Mouse (Mus musculus) gastrocnemius, postnatal 36 days (tissue): ENCODE data around the gene Slc38a7. TPM values are rescaled to one million over a fixed set of nuclear protein-coding genes. Genes with fewer than 3 reads are reported as not detected.
A peak's percentile ranks its signal among the peaks of the same experiment; 100 is the strongest.
"Not testable (repeated sequence)": the region's sequence is repeated elsewhere in the genome, so short reads cannot be mapped to it uniquely, and the experiment has no call there.

Experiments
- DNase-seq, 2 experiments: peaks; one replicate each; pipeline ENCODE4 v3.0.0; 2022
- intact Hi-C: fragments of 180-260 bp; cut with DNase I; formaldehyde crosslinking; loops from one replicate; pipeline ENCODE4 v1.15.1; 2025
- total RNA-seq, 2 experiments: library from RNA; stranded (reverse); gene quantifications; 2 replicates each; pipeline ENCODE4 v1.2.3; 2021

The Slc38a7 gene
- total RNA-seq, 2 experiments from 2014 or later = 5.6 to 6.3 TPM

GRCm38 (mm10) chr8:95816044-95816708 lies 37.2 kb downstream of the Slc38a7 start:
- DNase-seq = no peak
- intact Hi-C loops = no loop called here

- intact Hi-C loops = no loop called here
Observed at GRCm38 (mm10) chr8:95810184-95810591, 43.2 kb downstream of the Slc38a7 start.

GRCm38 (mm10) chr8:95809116-95809515 lies 44.2 kb downstream of the Slc38a7 start:
- DNase-seq = no peak
- intact Hi-C loops = no loop called here

More at GRCm38 (mm10) chr8:95810184-95810591, 43.2 kb downstream of the Slc38a7 start:
- DNase-seq = no peak

GRCm38 (mm10) chr8:95808631-95809030 lies 44.7 kb downstream of the Slc38a7 start:
- no peak for DNase-seq
- intact Hi-C loops = no loop called here

- DNase-seq = peak; percentile 85 to 87
- intact Hi-C loops = no loop called here
Observed at GRCm38 (mm10) chr8:95807861-95808260, 45.5 kb downstream of the Slc38a7 start.

- DNase-seq = peak; percentile 92 to 93
- intact Hi-C loops = no loop called here
Observed at GRCm38 (mm10) chr8:95807331-95807843, 46.0 kb downstream of the Slc38a7 start, which contains the start of gene Cnot1. Cnot1 (minus strand) TSS chr8:95807464.

GRCm38 (mm10) chr8:95806461-95807191 lies 46.7 kb downstream of the Slc38a7 start:
- intact Hi-C loops = no loop called here
- no peak for DNase-seq

- intact Hi-C loops = no loop called here
- DNase-seq = no peak
Observed at GRCm38 (mm10) chr8:95805482-95805881, 47.9 kb downstream of the Slc38a7 start.

- intact Hi-C loops = no loop called here
- no peak for DNase-seq
Observed at GRCm38 (mm10) chr8:95802231-95802630, 51.1 kb downstream of the Slc38a7 start.

- intact Hi-C loops = no loop called here
- DNase-seq = no peak
Observed at GRCm38 (mm10) chr8:95801476-95802064, 51.8 kb downstream of the Slc38a7 start.

- intact Hi-C loops = no loop called here
- no peak for DNase-seq
Observed at GRCm38 (mm10) chr8:95800353-95800752, 53.0 kb downstream of the Slc38a7 start.

- intact Hi-C loops = no loop called here
- DNase-seq = no peak
Observed at GRCm38 (mm10) chr8:95799891-95800290, 53.4 kb downstream of the Slc38a7 start.

- intact Hi-C loops = no loop called here
Observed at GRCm38 (mm10) chr8:95799117-95799516, 54.2 kb downstream of the Slc38a7 start.

GRCm38 (mm10) chr8:95795333-95796061 lies 57.8 kb downstream of the Slc38a7 start:
- DNase-seq, intact Hi-C loops: not testable (repeated sequence)

More at GRCm38 (mm10) chr8:95799117-95799516, 54.2 kb downstream of the Slc38a7 start:
- no peak for DNase-seq

Other genes with a start within 250 kb of the Slc38a7 start
- gene Gins3, start 220.1 kb downstream of the Slc38a7 start, total RNA-seq = under 1 TPM; 0.46 to 0.54 TPM
- gene Ndrg4, start 176.6 kb downstream of the Slc38a7 start, total RNA-seq = 1 to 10 TPM; 4.0 to 4.8 TPM
- gene Setd6, start 137.7 kb downstream of the Slc38a7 start, total RNA-seq = 10 to 100 TPM in 1 of 2 experiments, 1 to 10 TPM in 1; 9.6 to 13.3 TPM
- 10 to 100 TPM; 59.0 to 63.7 TPM for gene Cnot1, start 46.1 kb downstream of the Slc38a7 start, total RNA-seq
- 10 to 100 TPM; 70.0 to 81.8 TPM for gene Sap18b, start 28.2 kb downstream of the Slc38a7 start, total RNA-seq
- gene Got2, start 35.0 kb upstream of the Slc38a7 start, total RNA-seq = 100 to 1,000 TPM; 411 to 437 TPM